Mouse (Mus musculus) forebrain, embryonic 16.5 days (tissue): ENCODE measurements around the gene Olfr330. TPM values are rescaled to one million over a fixed set of nuclear protein-coding genes. Genes with fewer than 3 reads are reported as not detected.
"Not testable (repeated sequence)": the region's sequence is repeated elsewhere in the genome, so short reads cannot be mapped to it uniquely, and the experiment has no call there.

Source experiments
- ATAC-seq: fragments of 200-750 bp; cut with Nextera tagmentation; 2 replicates; pipeline ENCODE4 v1.8.0; 2017; ENCODE audit warnings: mild to moderate bottlenecking, moderate library complexity
- H3K27ac ChIP-seq: fragments of 300-500 bp; sonication (generic); 2 replicates; pipeline ENCODE4 v1.5.1; 2014; ENCODE audit warnings: low read length, control low read depth
- H3K27me3 ChIP-seq: fragments of 300-500 bp; sonication (generic); replicated peaks from 2 replicates; pipeline ENCODE4 v1.6.1; 2014; ENCODE audit warnings: low read length; ENCODE audit not compliant: control insufficient read depth, insufficient read depth
- H3K36me3 ChIP-seq: fragments of 300-500 bp; sonication (generic); 2 replicates; pipeline ENCODE4 v1.6.1; 2014; ENCODE audit not compliant: control insufficient read depth, insufficient read depth
- H3K4me1 ChIP-seq: fragments of 300-500 bp; sonication (generic); replicated peaks from 2 replicates; pipeline ENCODE4 v1.6.1; 2014; ENCODE audit warnings: low read length; ENCODE audit not compliant: control insufficient read depth, insufficient read depth
- H3K4me2 ChIP-seq: fragments of 300-500 bp; sonication (generic); 2 replicates; pipeline ENCODE4 v1.6.1; 2014; ENCODE audit warnings: mild to moderate bottlenecking, low read length, control low read depth
- H3K4me3 ChIP-seq: fragments of 300-500 bp; sonication (generic); replicated peaks from 2 replicates; pipeline ENCODE4 v1.5.1; 2014; ENCODE audit warnings: mild to moderate bottlenecking, low read length, control low read depth
- H3K9ac ChIP-seq: fragments of 300-500 bp; sonication (generic); replicated peaks from 2 replicates; pipeline ENCODE4 v1.6.1; 2014; ENCODE audit warnings: low read depth, low read length, control low read depth
- H3K9me3 ChIP-seq: fragments of 300-500 bp; sonication (generic); 2 replicates; pipeline ENCODE4 v1.6.1; 2016; ENCODE audit warnings: low read length; ENCODE audit not compliant: control insufficient read depth
- WGBS: fragments of 180-500 bp; shearing (Covaris S2); extraction: QIAGEN DNeasy Blood & Tissue Kit; methylation state at CpG from one replicate; pipeline ENCODE4 v1.1.7; 2014; 5-methylcytosine and 5-hydroxymethylcytosine counted together
- polyA plus RNA-seq: library from polyadenylated mRNA; unstranded; fragments of >200 nt; fragmentation: Nextera tagmentation; extraction: Ambion mirVana; gene quantifications from 2 replicates; pipeline ENCODE4 v1.2.1, GENCODE M21; 2015

Gene Olfr330
- polyA plus RNA-seq = not detected in 2 replicates

DNA sequence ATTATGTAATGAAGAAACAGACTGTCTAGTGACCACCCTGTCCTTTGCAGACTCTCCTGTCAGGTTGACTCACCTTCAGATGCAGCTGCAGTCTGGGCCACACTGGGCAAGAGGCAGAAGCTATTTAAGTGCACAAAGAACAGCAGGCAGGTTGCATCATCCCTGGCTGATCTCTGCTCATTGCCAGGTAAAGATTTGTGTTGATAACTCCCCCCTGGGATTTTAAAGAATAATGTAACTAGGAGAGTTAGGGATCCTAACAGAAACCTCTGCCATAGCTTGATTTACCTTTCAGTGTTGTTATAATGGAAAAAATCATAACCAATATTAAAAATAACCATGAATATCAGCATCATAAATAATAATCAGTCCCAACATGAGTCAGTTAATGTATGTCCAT, at the start of gene Olfr330:
Gene Olfr330 (minus strand): TSS at position 101 of the 400 bp plus-strand sequence.
- not testable (repeated sequence) for ATAC-seq, H3K4me1 ChIP-seq, H3K27me3 ChIP-seq

DNA sequence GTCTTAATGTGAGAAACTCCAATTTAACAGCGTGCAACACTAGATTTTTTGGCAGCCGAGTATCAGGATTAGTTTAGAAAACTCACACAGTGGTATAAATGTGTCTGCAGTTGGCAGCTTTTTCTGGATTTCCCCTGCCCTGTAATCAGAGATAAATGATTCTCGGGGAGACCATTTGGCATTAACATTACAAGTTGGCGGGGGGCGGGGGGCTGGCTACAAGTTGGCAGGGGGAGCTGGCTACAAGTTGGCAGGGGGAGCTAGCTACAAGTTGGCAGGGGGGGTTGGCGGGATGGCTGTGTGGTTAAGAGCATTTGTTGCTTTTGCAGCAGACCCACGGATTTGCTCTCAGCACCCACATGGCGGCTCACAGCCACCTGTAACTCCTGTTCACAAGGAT, 44.0 kb upstream of the Olfr330 start:
- Histone ChIP-seq H3K36me3 (no peaks in the 10 kb centered on the region), H3K4me3 (no peak overlapping the region), H3K9me3 (no peaks in the 10 kb centered on the region), H3K27ac (no peak overlapping the region), H3K4me1 (peaks cover 8% of the 10 kb centered on the region), H3K4me2 (no peak overlapping the region), H3K9ac (no peak overlapping the region), H3K27me3 (no peaks in the 10 kb centered on the region)
- 46% methylated on average over 8 of the region's 8 CpGs for WGBS
- ATAC-seq = peak; percentile 82

More for the DNA sequence above, at the start of gene Olfr330:
- H3K27ac ChIP-seq, H3K4me3 ChIP-seq, H3K9me3 ChIP-seq, H3K36me3 ChIP-seq, H3K4me2 ChIP-seq, H3K9ac ChIP-seq: not testable (repeated sequence)

DNA sequence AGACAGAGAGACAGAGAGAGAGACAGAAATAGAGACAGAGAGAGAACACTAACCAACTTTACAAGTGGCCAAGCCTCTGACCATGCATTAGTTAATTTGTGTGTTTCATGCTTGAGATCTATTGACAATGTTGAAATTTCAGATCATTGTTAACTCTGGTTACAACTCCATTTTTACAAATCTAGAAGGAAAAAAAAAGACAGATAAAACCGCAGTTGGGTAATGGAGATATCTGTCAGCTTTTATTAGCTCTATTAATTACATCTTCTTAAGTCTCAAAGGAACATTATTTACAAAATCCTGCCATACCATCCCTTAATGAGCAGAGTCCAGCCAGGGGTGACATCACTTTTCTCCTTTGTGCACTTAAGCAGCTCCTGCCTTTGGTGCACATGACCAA, 42.8 kb upstream of the Olfr330 start, which contains the start of gene Olfr325:
Gene Olfr325 (plus strand): TSS at position 301 of the 400 bp plus-strand sequence.
- no peak within 1 kb of the TSS for H3K9ac ChIP-seq
- no peaks in the 10 kb centered on the region for H3K27me3 ChIP-seq
- no peak within 1 kb of the TSS for H3K27ac ChIP-seq
- 65% methylated on average over 1 of the region's 1 CpGs for WGBS
- ATAC-seq = no peak
- no peaks in the 10 kb centered on the region for H3K36me3 ChIP-seq
- H3K4me2 ChIP-seq = no peak within 1 kb of the TSS
- H3K4me3 ChIP-seq = no peak within 1 kb of the TSS
- H3K4me1 ChIP-seq = peaks cover 8% of the 10 kb centered on the region
- no peaks in the 10 kb centered on the region for H3K9me3 ChIP-seq

DNA sequence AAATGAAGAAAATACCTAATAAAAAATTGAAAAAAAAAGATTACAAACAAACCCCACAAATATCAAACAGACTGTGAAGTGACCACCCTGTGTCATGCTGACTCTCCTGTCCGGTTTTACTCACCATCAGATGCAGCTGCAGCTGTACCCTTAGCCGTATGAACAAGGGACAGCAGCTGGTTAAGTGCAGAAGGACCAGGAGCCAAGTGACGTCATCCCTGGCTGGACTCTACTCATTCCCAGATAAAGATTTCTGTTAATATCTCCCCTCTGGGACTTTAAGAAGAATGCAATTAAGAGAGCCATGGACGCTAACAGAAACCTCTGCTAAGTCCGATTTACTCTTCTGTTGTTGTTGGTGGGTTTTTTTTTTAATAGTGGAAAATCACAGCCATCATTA, 35.8 kb upstream of the Olfr330 start, which contains the start of gene Olfr224:
Gene Olfr224 (minus strand): TSS at position 149 of the 400 bp plus-strand sequence.
- Histone ChIP-seq H3K4me1 (no peaks in the 10 kb centered on the region), H3K27ac (no peak within 1 kb of the TSS), H3K9me3 (no peaks in the 10 kb centered on the region), H3K9ac (no peak within 1 kb of the TSS), H3K4me2 (no peak within 1 kb of the TSS), H3K27me3 (no peaks in the 10 kb centered on the region), H3K36me3 (no peaks in the 10 kb centered on the region), H3K4me3 (no peak within 1 kb of the TSS)
- no peak for ATAC-seq
- 69% methylated on average over 5 of the region's 5 CpGs for WGBS

DNA sequence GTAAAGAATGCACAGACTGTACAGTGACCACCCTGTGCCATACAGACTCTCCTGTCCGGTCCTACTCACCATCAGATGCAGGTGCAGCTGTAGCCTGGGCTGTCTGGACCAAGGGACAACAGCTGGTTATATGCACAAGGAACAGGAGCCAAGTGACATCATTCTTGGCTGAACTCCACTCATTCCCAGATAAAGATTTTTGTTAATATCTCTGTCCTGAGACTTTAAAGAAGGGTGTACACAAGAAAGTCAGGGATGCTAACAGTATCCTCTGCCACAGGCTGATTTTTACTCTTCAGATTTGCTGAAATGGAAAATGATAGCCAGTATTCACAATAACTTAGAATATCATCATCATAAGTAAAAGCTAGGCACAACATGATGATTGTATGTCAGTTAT, 20.9 kb upstream of the Olfr330 start, which contains the start of gene Olfr328:
Gene Olfr328 (minus strand): TSS at position 101 of the 400 bp plus-strand sequence.
- no peaks in the 10 kb centered on the region for H3K27me3 ChIP-seq
- 79% methylated on average over 1 of the region's 1 CpGs for WGBS
- no peak for ATAC-seq
- no peak within 1 kb of the TSS for H3K4me2 ChIP-seq
- no peaks in the 10 kb centered on the region for H3K36me3 ChIP-seq
- no peaks in the 10 kb centered on the region for H3K9me3 ChIP-seq
- H3K9ac ChIP-seq = no peak within 1 kb of the TSS
- H3K4me1 ChIP-seq = no peaks in the 10 kb centered on the region
- H3K4me3 ChIP-seq = no peak within 1 kb of the TSS
- no peak within 1 kb of the TSS for H3K27ac ChIP-seq

DNA sequence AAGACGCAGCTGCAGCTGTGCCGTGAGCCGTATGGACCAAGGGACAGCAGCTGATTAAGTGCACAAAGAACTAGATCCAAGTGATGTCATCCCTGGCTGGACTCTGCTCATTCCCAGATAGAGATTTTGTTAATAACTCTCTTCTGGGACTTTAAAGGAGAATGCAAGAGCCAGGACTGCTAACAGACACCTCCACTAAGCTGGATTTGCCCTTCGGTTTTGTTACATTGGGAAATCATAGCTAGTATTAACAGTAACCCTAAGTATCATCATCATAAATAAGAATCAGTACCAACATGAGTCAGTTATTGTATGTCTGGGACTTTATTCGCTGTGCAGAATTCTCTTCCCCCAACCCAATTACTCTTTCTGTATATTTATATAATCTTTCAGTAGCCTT, 11.7 kb upstream of the Olfr330 start, which contains the start of gene Olfr329-ps:
Gene Olfr329-ps (minus strand): TSS at position 101 of the 400 bp plus-strand sequence.
- 81% methylated on average over 5 of the region's 5 CpGs for WGBS
- no peak for ATAC-seq
- H3K4me1 ChIP-seq = no peaks in the 10 kb centered on the region
- no peaks in the 10 kb centered on the region for H3K9me3 ChIP-seq
- H3K4me3 ChIP-seq = no peak within 1 kb of the TSS
- no peak within 1 kb of the TSS for H3K9ac ChIP-seq
- H3K27me3 ChIP-seq = no peaks in the 10 kb centered on the region
- H3K4me2 ChIP-seq = no peak within 1 kb of the TSS
- H3K36me3 ChIP-seq = no peaks in the 10 kb centered on the region
- H3K27ac ChIP-seq = no peak within 1 kb of the TSS

DNA sequence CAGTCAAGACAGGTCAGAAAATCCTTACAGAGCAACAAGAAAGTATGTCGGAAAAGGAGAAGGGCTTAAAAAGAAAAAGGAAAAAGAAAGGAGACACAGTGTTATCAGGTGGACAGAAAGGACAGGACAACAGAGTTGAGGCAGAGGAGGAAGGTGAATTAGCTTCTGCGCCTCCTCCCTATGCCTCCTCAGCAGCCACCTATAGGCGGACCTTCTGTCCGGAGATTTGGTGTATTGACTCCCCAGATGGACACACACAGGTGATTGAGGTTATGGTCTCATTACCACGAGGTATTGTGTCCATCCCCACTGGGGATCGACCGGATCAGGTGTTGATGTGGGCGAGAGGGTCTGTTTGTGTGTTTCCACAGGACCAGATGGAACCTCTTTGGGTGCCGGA, 14.9 kb downstream of the Olfr330 start:
- not testable (repeated sequence) for ATAC-seq, H3K27me3 ChIP-seq, H3K36me3 ChIP-seq, H3K4me3 ChIP-seq, H3K9ac ChIP-seq, H3K27ac ChIP-seq, H3K4me1 ChIP-seq, H3K4me2 ChIP-seq, H3K9me3 ChIP-seq
- WGBS = 87% methylated on average over 7 of the region's 9 CpGs

DNA sequence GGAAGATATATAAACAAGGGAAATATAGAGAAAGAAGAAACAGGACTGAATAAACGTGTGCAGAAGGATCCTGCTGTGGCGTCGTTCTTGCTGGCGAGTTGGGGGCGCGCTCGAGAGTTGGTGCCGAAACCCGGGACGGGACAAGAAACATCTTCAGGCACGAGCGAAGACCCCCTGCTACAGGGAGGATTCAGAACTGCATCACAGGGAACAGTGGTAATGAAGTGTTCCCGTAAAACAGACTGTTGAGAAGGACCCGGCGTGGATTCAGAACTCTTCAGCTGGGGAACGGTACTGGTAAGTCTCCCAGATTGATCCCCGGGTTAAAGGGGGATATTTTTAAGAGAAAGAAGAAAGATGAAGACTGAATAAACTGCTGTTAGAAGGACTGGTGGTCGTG, 15.7 kb downstream of the Olfr330 start:
- H3K27ac ChIP-seq, ATAC-seq, H3K4me3 ChIP-seq, H3K4me1 ChIP-seq, H3K9me3 ChIP-seq, H3K27me3 ChIP-seq, H3K36me3 ChIP-seq, H3K4me2 ChIP-seq, H3K9ac ChIP-seq: not testable (repeated sequence)
- WGBS = 93% methylated on average over 17 of the region's 18 CpGs

DNA sequence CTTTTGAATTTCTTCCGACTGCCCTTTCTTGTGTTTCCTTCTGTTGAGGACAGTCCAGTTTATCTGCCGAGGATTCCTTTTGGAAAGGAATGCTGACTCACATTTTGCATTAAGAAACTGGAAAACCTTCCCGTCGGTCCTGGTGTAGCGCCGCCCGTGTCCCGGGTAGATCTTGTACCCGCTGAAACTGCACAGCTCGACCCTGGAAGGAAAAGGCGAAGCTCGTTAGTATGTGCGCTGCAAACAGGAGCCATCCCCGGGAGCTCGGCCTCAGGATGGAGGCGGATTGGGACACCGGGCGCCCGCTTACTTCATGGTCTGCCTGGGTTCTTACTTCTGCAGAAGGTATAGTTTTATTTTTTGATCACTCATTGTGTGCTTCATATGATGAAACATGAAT, 25.6 kb downstream of the Olfr330 start:
- WGBS = 79% methylated on average over 19 of the region's 19 CpGs
- not testable (repeated sequence) for H3K4me3 ChIP-seq, H3K36me3 ChIP-seq, H3K9ac ChIP-seq, H3K9me3 ChIP-seq, H3K4me1 ChIP-seq, ATAC-seq, H3K4me2 ChIP-seq, H3K27ac ChIP-seq, H3K27me3 ChIP-seq

DNA sequence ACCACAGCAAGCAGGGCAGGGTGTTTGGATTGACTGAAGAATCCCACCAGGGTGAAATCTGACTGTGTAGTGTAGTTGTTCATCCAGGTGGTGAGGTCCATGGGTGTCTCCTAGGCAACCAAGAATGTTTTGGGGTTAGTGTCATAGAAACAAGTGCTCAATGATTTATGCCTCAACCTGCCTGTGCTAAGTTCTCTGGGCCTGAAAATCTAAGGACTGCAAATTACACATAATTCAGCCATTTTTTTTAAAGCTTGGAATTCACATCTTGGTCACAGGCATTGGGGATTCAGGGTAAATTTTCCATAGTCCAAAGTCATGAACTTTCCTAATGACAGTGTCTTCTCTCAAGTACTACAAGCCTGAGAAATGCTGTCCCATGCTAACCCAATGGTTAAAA, 32.2 kb downstream of the Olfr330 start, which contains the start of gene Olfr331:
Gene Olfr331 (minus strand): TSS at position 101 of the 400 bp plus-strand sequence.
- not testable (repeated sequence) for ATAC-seq

More for the DNA sequence above, 32.2 kb downstream of the Olfr330 start, which contains the start of gene Olfr331:
- H3K4me1 ChIP-seq, H3K4me2 ChIP-seq, H3K27ac ChIP-seq, H3K4me3 ChIP-seq, H3K27me3 ChIP-seq, H3K9ac ChIP-seq, H3K36me3 ChIP-seq, H3K9me3 ChIP-seq: not testable (repeated sequence)
